Mouse (Mus musculus) mesoderm, embryonic 11.5 days (tissue): ENCODE results near the gene Nr3c2.

Experiments used
- DNase-seq: peaks from one replicate; pipeline ENCODE4 v3.0.0-alpha.2; 2012; ENCODE audit warnings: low read depth, low spot score

Gene Nr3c2

GRCm38 (mm10) chr8:77170439-77170759, 271.2 kb downstream of the Nr3c2 start:
- DNase-seq = no peak

GRCm38 (mm10) chr8:77173075-77173657, 273.9 kb downstream of the Nr3c2 start:
- no peak for DNase-seq

GRCm38 (mm10) chr8:77173736-77174135, 274.5 kb downstream of the Nr3c2 start:
- no peak for DNase-seq

- DNase-seq = no peak
Measured at GRCm38 (mm10) chr8:77175471-77175870, 276.2 kb downstream of the Nr3c2 start.

GRCm38 (mm10) chr8:77176343-77176742, 277.1 kb downstream of the Nr3c2 start:
- DNase-seq = no peak

- DNase-seq = no peak
Measured at GRCm38 (mm10) chr8:77185816-77186215, 286.6 kb downstream of the Nr3c2 start.

- DNase-seq = no peak
Measured at GRCm38 (mm10) chr8:77186914-77187536, 287.8 kb downstream of the Nr3c2 start.

GRCm38 (mm10) chr8:77187748-77188147, 288.5 kb downstream of the Nr3c2 start:
- DNase-seq = no peak

- no peak for DNase-seq
Measured at GRCm38 (mm10) chr8:77188298-77188697, 289.1 kb downstream of the Nr3c2 start.

- DNase-seq = no peak
Measured at GRCm38 (mm10) chr8:77189318-77189717, 290.1 kb downstream of the Nr3c2 start.

- DNase-seq = no peak
Measured at GRCm38 (mm10) chr8:77190393-77190792, 291.2 kb downstream of the Nr3c2 start.

GRCm38 (mm10) chr8:77209297-77209696, 310.1 kb downstream of the Nr3c2 start:
- DNase-seq = no peak

GRCm38 (mm10) chr8:77213893-77214464, 314.7 kb downstream of the Nr3c2 start:
- DNase-seq = no peak

- no peak for DNase-seq
Measured at GRCm38 (mm10) chr8:77214665-77215064, 315.4 kb downstream of the Nr3c2 start.

- no peak for DNase-seq
Measured at GRCm38 (mm10) chr8:77215191-77215590, 315.9 kb downstream of the Nr3c2 start.

GRCm38 (mm10) chr8:77223123-77223522, 323.9 kb downstream of the Nr3c2 start:
- DNase-seq = no peak

- no peak for DNase-seq
Measured at GRCm38 (mm10) chr8:77227742-77228141, 328.5 kb downstream of the Nr3c2 start.

GRCm38 (mm10) chr8:77228688-77229087, 329.4 kb downstream of the Nr3c2 start:
- no peak for DNase-seq

GRCm38 (mm10) chr8:77231211-77231610, 332.0 kb downstream of the Nr3c2 start:
- DNase-seq = no peak

- DNase-seq = no peak
Measured at GRCm38 (mm10) chr8:77231834-77232233, 332.6 kb downstream of the Nr3c2 start.

GRCm38 (mm10) chr8:77232411-77232810, 333.2 kb downstream of the Nr3c2 start:
- no peak for DNase-seq

- no peak for DNase-seq
Measured at GRCm38 (mm10) chr8:77236701-77237100, 337.5 kb downstream of the Nr3c2 start.

- DNase-seq = no peak
Measured at GRCm38 (mm10) chr8:77239462-77239861, 340.2 kb downstream of the Nr3c2 start.
